Mouse (Mus musculus): ENCODE measurements around the gene Cds2.
A peak's percentile ranks its signal among the peaks of the same experiment; 100 is the strongest.

DNA sequence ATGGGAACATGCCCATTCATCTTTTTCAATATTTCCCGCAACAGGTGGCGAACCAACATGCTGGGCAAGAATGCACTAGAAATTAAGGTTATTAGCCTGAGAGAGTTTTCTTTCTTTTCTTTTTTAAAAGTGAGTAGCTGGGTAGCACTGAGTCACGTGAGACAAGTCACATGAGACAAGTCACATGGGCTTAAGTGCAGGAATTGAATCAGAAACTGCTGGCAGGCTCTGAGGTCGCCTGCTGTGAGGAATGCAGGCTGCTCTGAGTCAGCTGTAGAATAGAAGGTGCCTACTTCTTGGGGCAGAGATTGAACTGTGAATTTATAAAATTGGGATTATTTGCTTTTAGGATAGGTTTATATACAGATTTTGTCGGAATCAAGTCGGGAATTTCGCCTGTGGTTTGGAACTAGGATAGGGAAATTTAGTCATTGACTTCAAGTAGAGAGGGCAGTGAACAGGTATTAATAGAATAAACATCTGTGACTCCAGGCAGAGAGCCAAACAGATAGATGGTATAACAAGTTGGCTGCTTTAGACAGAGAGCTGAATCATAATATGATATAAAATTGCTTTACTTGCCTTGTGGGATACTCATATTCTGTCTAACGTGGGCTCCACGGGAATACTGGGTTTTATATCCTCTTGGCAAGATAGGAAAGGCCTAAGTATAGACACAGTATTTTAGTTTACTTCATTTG lies 23.6 kb downstream of the Cds2 start:
- TF ChIP-seq MYOG (IDR thresholded peaks at IDR 0.05; ENCODE audit: control insufficient read depth in 1 of 3, insufficient read depth in 1 of 3, insufficient read length in 2 of 3, low read depth in 2 of 3), result peak in 1 of 3 experiments; percentile 74
- TF ChIP-seq TCF12 (IDR thresholded peaks at IDR 0.05; ENCODE audit: insufficient read depth, poor library complexity, severe bottlenecking), result no peak
- TF ChIP-seq MAX (IDR thresholded peaks at IDR 0.05; ENCODE audit: low read depth), result no peak
- no peak for TF ChIP-seq POLR2A (IDR thresholded peaks at IDR 0.05; ENCODE audit: insufficient read length, low read depth)
- TF ChIP-seq POLR2AphosphoS2 (IDR thresholded peaks at IDR 0.05; ENCODE audit: insufficient read length, low read depth), result no peak
- no peak for TF ChIP-seq E2F4 (IDR thresholded peaks at IDR 0.05; ENCODE audit: insufficient read depth)
- peak in 1 of 3 experiments; percentile 11 for TF ChIP-seq MYOD1 (IDR thresholded peaks at IDR 0.05; ENCODE audit: control insufficient read depth in 1 of 3, insufficient read length in 2 of 3, low read depth in 2 of 3)
- no peak for TF ChIP-seq SRF (IDR thresholded peaks at IDR 0.05; ENCODE audit: control insufficient read depth, insufficient read length, low read depth)
